Mouse (Mus musculus): ENCODE data around the gene Scd4. TPM values are rescaled to one million over a fixed set of nuclear protein-coding genes. Genes with fewer than 3 reads are reported as not detected.
A peak's percentile ranks its signal among the peaks of the same experiment; 100 is the strongest.
"Not testable (repeated sequence)": the region's sequence is repeated elsewhere in the genome, so short reads cannot be mapped to it uniquely, and the experiment has no call there.

The Scd4 gene
- polyA plus RNA-seq, 1 experiment from 2014 or later: not detected

DNA sequence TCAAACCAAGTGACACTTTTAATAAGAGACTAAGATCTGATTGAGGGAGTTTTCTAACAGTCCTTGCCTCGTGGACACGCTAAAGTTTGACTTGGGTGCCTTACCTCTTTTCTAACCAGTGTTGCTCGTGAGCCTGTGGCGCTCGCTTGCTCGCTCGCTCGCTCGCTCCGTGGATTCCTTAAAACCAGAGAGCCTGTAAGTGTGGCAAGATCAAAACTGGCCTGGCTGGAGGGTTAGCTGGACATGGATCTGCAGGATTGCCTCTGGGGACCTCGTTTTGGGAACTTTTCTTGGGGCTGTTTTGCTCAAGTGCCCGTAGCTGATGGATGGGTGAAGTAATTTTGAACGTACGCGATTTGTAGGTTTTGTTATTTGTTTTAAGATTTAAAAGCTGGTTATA, 27.2 kb upstream of the Scd4 start:
- Histone ChIP-seq H3K27ac (ENCODE audit: low read depth) (no peak overlapping the region), H3K4me3 (ENCODE audit: low read depth, low read length) (no peak overlapping the region), H3K4me2 (no peak overlapping the region), H3K36me3 (ENCODE audit: insufficient read depth) (peaks cover 79% of the 10 kb centered on the region), H3K4me1 (ENCODE audit: insufficient read depth) (peaks cover 3% of the 10 kb centered on the region; the same call in 1 of the 2 replicates), H3K9me3 (ENCODE audit: low read depth, low read length) (no peaks in the 10 kb centered on the region), H3K27me3 (ENCODE audit: insufficient read depth, low read length) (no peaks in the 10 kb centered on the region), H3K9ac (no peak overlapping the region)
- DNase-seq (peak; percentile 9), ATAC-seq (ENCODE audit: insufficient read depth) (no peak)
- no peak for TF ChIP-seq CTCF (IDR thresholded peaks at IDR 0.05; ENCODE audit: low read depth)
- 84% methylated on average over 15 of the region's 15 CpGs for WGBS

DNA sequence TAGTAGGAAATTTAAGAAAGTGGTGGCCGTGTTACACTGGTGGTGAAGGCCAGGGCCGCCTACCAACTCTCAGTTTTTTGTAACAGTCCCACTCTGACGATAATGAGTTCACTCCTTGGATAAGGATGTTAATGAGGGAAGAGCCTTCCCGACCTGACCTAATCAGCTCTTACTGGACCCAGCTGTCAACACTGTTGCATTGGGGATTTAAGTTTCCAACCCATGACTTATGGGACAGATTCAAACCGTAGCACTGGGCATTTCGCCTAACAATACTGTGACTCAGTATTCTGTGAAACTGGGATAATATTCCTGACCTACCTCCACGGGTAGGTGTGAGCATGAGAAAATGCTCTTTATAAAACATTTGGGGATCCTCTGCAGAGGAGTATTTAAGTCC, 26.7 kb upstream of the Scd4 start:
- no peak overlapping the region for H3K9ac ChIP-seq
- H3K36me3 ChIP-seq (ENCODE audit: insufficient read depth): peaks cover 74% of the 10 kb centered on the region
- no peak overlapping the region for H3K4me2 ChIP-seq
- H3K9me3 ChIP-seq (ENCODE audit: low read depth, low read length): no peaks in the 10 kb centered on the region
- DNase-seq: no peak
- TF ChIP-seq CTCF (IDR thresholded peaks at IDR 0.05; ENCODE audit: low read depth): no peak
- H3K27ac ChIP-seq (ENCODE audit: low read depth): no peak overlapping the region
- peaks cover 3% of the 10 kb centered on the region; the same call in 1 of the 2 replicates for H3K4me1 ChIP-seq (ENCODE audit: insufficient read depth)
- no peak overlapping the region for H3K4me3 ChIP-seq (ENCODE audit: low read depth, low read length)
- ATAC-seq (ENCODE audit: insufficient read depth): no peak
- 71% methylated on average over 7 of the region's 7 CpGs for WGBS
- no peaks in the 10 kb centered on the region for H3K27me3 ChIP-seq (ENCODE audit: insufficient read depth, low read length)

DNA sequence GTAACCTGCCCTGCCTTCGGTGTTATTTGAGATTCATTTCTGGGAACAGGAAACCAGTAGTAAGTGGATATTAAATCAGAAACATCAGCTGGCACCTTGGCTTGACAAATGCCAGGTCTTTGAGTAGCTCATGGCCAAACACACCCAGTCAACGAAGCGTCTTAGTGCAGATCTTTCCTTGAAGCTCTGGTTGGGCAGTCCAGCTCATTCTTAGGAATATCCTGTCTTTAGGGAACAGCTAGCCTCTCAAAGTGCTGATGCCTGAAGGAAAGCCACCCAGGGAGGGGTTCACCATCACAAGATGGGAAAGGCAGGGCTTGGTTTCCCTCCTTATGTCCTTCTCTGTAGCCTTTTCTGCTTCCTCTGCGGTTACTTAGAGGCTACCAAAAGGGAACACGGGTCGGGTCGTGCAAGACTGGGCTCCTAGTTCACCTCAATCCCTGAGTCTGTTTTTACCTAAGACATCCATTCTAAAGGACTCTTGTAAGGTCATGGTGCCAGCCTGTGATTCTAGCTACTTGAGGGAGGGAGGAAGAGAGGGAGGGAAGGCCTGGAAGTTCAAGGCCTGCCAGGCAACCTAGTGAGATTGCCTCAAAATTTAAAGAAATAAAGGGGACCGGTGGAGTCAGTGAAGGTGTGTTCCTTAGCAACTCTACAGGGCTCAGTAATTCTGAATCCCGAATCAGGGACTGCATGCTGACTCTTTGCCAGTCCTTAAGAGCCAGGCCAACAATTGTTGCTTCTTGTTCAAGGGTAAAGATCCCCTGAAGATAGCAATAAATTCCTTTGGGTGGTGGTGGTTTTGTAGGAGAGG, 25.6 kb upstream of the Scd4 start:
- no peak for ATAC-seq (ENCODE audit: insufficient read depth)
- no peak for TF ChIP-seq CTCF (IDR thresholded peaks at IDR 0.05; ENCODE audit: low read depth)
- no peaks in the 10 kb centered on the region for H3K9me3 ChIP-seq (ENCODE audit: low read depth, low read length)
- no peak overlapping the region for H3K4me3 ChIP-seq (ENCODE audit: low read depth, low read length)
- no peak overlapping the region for H3K9ac ChIP-seq
- WGBS: 70% methylated on average over 9 of the region's 9 CpGs
- H3K27me3 ChIP-seq (ENCODE audit: insufficient read depth, low read length): no peaks in the 10 kb centered on the region
- peaks cover 66% of the 10 kb centered on the region for H3K36me3 ChIP-seq (ENCODE audit: insufficient read depth)
- H3K4me2 ChIP-seq: no peak overlapping the region
- H3K27ac ChIP-seq (ENCODE audit: low read depth): no peak overlapping the region
- H3K4me1 ChIP-seq (ENCODE audit: insufficient read depth): 0 out of 2 replicates have a peak, but pooled peaks cover 3% of the 10 kb centered on the region
- DNase-seq: no peak

DNA sequence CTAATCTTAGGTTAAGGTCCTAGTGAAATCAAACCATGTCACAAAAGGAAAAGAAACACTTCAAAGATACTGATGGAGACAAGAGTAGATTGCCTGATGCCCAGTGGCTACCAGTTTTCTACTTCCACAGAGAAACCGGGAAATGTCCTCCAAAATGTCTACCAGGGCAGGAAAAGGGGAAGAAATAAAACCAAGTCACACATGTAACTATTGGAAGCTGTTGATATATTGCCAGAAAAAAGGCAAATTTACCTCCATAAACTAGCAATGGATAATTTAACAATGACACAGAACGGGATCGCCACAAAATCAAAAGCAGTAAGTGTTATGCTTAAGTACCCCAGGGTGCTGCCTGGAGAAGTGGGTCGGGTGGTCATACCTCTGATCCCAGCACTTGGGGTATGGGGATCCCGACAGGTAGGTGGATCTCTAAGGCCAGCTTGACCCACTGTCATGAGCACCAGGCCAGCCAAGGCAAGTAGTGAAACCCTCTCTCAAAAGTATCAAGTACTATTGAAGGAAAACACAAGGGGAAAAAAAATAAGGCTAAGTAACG, 24.9 kb upstream of the Scd4 start:
- no peak for TF ChIP-seq CTCF (IDR thresholded peaks at IDR 0.05; ENCODE audit: low read depth)

DNA sequence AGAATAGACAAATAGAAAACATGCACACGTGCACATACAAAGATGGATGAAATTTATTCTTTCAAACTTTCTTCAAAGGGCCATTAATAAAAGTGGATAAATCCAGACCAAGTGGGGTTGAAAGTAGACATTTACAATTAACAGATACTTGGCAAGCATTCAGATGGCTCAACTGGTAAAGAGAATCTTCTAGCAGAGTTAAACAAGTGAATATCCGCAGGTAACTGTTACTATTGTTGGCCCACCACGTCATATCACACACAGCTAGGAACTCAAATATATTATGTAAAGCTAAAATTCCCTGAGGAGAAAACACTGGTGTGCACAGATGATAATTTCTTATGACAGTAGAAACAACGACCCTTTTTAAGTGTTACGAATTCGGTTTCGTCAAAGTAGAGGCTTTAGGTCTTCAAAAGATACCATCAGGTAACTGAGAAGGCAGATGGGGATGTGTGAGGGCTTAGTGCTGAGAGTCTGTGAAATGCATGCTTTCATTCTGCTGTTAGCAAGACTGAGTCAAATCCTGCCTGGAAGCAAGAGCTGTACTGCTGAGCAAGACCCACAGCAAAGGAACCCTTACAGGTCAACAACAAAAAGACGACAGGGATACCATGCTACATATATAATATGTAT, 24.2 kb upstream of the Scd4 start:
- H3K9ac ChIP-seq: no peak overlapping the region
- no peak overlapping the region for H3K27ac ChIP-seq (ENCODE audit: low read depth)
- H3K27me3 ChIP-seq (ENCODE audit: insufficient read depth, low read length): no peaks in the 10 kb centered on the region
- DNase-seq: no peak
- 83% methylated on average over 8 of the region's 8 CpGs for WGBS
- H3K4me1 ChIP-seq (ENCODE audit: insufficient read depth): 0 out of 2 replicates have a peak, but pooled peaks cover 3% of the 10 kb centered on the region
- no peak overlapping the region for H3K4me3 ChIP-seq (ENCODE audit: low read depth, low read length)
- H3K4me2 ChIP-seq: no peak overlapping the region
- H3K36me3 ChIP-seq (ENCODE audit: insufficient read depth): peaks cover 52% of the 10 kb centered on the region
- ATAC-seq (ENCODE audit: insufficient read depth): no peak
- no peak for TF ChIP-seq CTCF (IDR thresholded peaks at IDR 0.05; ENCODE audit: low read depth)
- no peaks in the 10 kb centered on the region for H3K9me3 ChIP-seq (ENCODE audit: low read depth, low read length)

More for the DNA sequence above, 24.9 kb upstream of the Scd4 start:
- ATAC-seq (ENCODE audit: insufficient read depth) (no peak), DNase-seq (no peak)
- Histone ChIP-seq H3K27ac (ENCODE audit: low read depth) (no peak overlapping the region), H3K9ac (no peak overlapping the region), H3K4me3 (ENCODE audit: low read depth, low read length) (no peak overlapping the region), H3K27me3 (ENCODE audit: insufficient read depth, low read length) (no peaks in the 10 kb centered on the region), H3K36me3 (ENCODE audit: insufficient read depth) (peaks cover 59% of the 10 kb centered on the region), H3K9me3 (ENCODE audit: low read depth, low read length) (no peaks in the 10 kb centered on the region), H3K4me2 (no peak overlapping the region), H3K4me1 (ENCODE audit: insufficient read depth) (0 out of 2 replicates have a peak, but pooled peaks cover 3% of the 10 kb centered on the region)
- WGBS: 67% methylated on average over 6 of the region's 6 CpGs

DNA sequence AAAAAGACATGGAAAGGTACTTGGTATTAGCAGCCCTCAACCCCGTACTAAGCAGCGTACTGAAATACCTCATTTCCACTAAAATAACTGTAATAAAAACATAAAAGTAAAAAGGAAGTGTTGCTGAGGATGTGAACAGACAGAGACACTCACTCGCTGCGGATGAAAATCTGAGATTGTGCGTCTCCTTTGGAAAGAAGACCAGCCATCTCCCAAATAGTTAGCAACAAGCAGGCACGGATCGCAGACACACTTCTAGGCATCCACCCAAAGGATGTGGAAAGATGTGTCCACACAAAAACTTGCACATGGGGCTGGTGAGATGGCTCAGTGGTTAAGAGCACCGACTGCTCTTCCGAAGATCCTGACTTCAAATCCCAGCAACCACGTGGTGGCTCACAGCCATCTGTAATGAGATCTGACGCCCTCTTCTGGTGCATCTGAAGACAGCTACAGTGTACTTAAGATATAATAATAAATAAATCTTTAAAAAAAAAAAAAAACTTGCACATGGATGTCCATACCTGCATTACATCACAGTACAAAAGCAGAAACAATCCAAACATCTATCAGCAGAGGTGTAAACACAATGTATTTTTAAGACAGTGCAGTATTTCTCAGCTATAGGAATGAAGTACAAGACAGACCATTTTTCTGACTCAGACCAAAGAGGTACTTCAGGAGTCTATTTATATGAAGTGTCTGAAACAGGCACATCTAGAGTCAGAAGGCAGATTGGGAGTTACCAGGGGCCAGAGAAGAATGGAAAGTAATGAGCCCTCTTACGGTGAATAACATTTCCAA, 23.3 kb upstream of the Scd4 start:
- ATAC-seq (ENCODE audit: insufficient read depth) (no peak), DNase-seq (no peak)
- Histone ChIP-seq H3K4me1 (ENCODE audit: insufficient read depth) (0 out of 2 replicates have a peak, but pooled peaks cover 3% of the 10 kb centered on the region), H3K27ac (ENCODE audit: low read depth) (no peak overlapping the region), H3K27me3 (ENCODE audit: insufficient read depth, low read length) (no peaks in the 10 kb centered on the region), H3K4me3 (ENCODE audit: low read depth, low read length) (no peak overlapping the region), H3K9me3 (ENCODE audit: low read depth, low read length) (no peaks in the 10 kb centered on the region), H3K4me2 (no peak overlapping the region), H3K36me3 (ENCODE audit: insufficient read depth) (peaks cover 44% of the 10 kb centered on the region), H3K9ac (no peak overlapping the region)
- peak; percentile 14; the same call in 1 of the 2 replicates for TF ChIP-seq CTCF (IDR thresholded peaks at IDR 0.05; ENCODE audit: low read depth)
- WGBS: 79% methylated on average over 12 of the region's 12 CpGs

DNA sequence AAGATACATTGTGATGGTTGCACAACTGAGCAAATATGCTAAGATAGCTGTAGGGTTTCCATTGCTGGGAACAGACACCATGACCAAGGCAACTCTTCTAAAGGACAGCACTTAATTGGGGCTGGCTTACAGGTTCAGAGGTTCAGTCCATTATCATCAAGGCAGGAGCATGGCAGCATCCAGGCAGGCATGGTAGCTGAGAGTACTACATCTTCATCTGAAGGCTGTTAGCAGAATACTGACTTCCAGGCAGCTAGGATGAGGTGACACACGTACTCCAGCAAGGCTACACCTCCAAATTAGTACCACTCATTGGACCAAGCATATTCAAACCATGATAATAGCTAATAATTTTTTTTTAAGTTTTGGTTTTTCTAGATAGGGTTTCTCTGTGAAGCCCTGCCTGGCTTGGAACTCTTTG, 22.7 kb upstream of the Scd4 start:
- DNase-seq; H3K9me3 ChIP-seq (ENCODE audit: low read depth, low read length); H3K4me2 ChIP-seq; H3K27ac ChIP-seq (ENCODE audit: low read depth); H3K9ac ChIP-seq; H3K4me3 ChIP-seq (ENCODE audit: low read depth, low read length); H3K27me3 ChIP-seq (ENCODE audit: insufficient read depth, low read length); H3K4me1 ChIP-seq (ENCODE audit: insufficient read depth); ATAC-seq (ENCODE audit: insufficient read depth): not testable (repeated sequence)
- peaks cover 38% of the 10 kb centered on the region for H3K36me3 ChIP-seq (ENCODE audit: insufficient read depth)
- WGBS: 76% methylated on average over 1 of the region's 1 CpGs
